Mouse (Mus musculus) MEL (cell line): ENCODE data around the gene Marc2.

Experiments used
- CHD1 ChIP-seq: IDR thresholded peaks from 2 replicates; pipeline ENCODE4 v1.6.1; 2012; ENCODE audit warnings: low read depth, mild to moderate bottlenecking, inconsistent platforms, low read length, improper control_type of control experiment
- CHD2 ChIP-seq: IDR thresholded peaks from 2 replicates; pipeline ENCODE4 v1.6.1; 2011; ENCODE audit warnings: low read length, improper control_type of control experiment
- CTCF ChIP-seq, 3 experiments: IDR thresholded peaks in 2 of 3; conservative IDR thresholded peaks in 1 of 3; 2 replicates each; pipeline ENCODE4 v1.5.1; 2011 to 2012; ENCODE audit warnings: low read length in 3 of 3, low read depth in 2 of 3, mild to moderate bottlenecking in 2 of 3, improper control_type of control experiment in 1 of 3, inconsistent platforms in 1 of 3, mixed read lengths in 1 of 3, moderate library complexity in 1 of 3; ENCODE audit not compliant: control insufficient read depth in 1 of 3, insufficient read depth in 1 of 3, poor library complexity in 1 of 3, severe bottlenecking in 1 of 3
- MAFK ChIP-seq: IDR thresholded peaks from 2 replicates; pipeline ENCODE4 v1.6.1; 2011; ENCODE audit warnings: low read depth, mild to moderate bottlenecking, low read length, improper control_type of control experiment, borderline replicate concordance
- MAX ChIP-seq: IDR thresholded peaks from 2 replicates; pipeline ENCODE4 v1.6.1; 2011; ENCODE audit warnings: low read length, improper control_type of control experiment
- POLR2A ChIP-seq, 2 experiments: IDR thresholded peaks; 2 replicates each; pipeline ENCODE4 v1.6.1; 2011 to 2012; ENCODE audit warnings: low read length in 2 of 2, mild to moderate bottlenecking in 2 of 2, control low read depth in 1 of 2, improper control_type of control experiment in 1 of 2, low read depth in 1 of 2, moderate library complexity in 1 of 2; ENCODE audit not compliant: control insufficient read depth in 1 of 2, insufficient read depth in 1 of 2, poor library complexity in 1 of 2
- POLR2AphosphoS5 ChIP-seq: IDR thresholded peaks from 2 replicates; pipeline ENCODE4 v1.6.1; 2012; ENCODE audit warnings: low read depth, borderline replicate concordance, mild to moderate bottlenecking, inconsistent platforms, low read length, moderate library complexity, mixed read lengths
- SMC3 ChIP-seq: IDR thresholded peaks from 2 replicates; pipeline ENCODE4 v1.6.1; 2011; ENCODE audit warnings: low read depth, low read length, improper control_type of control experiment
- TAL1 ChIP-seq: IDR thresholded peaks from 2 replicates; pipeline ENCODE4 v1.6.1; 2012; ENCODE audit warnings: mild to moderate bottlenecking, inconsistent platforms, low read length, moderate library complexity, mixed read lengths
- USF1 ChIP-seq: IDR thresholded peaks from 2 replicates; pipeline ENCODE4 v1.6.1; 2014; ENCODE audit warnings: low read depth, mild to moderate bottlenecking, inconsistent platforms, low read length, improper control_type of control experiment, moderate library complexity
- USF2 ChIP-seq, 2 experiments: IDR thresholded peaks; 2 replicates each; pipeline ENCODE4 v1.6.1; 2011 to 2012; ENCODE audit warnings: improper control_type of control experiment in 2 of 2, low read length in 2 of 2, borderline replicate concordance in 1 of 2, inconsistent platforms in 1 of 2, low read depth in 1 of 2, mild to moderate bottlenecking in 1 of 2; ENCODE audit not compliant: insufficient read depth in 1 of 2
- ZC3H11A ChIP-seq: IDR thresholded peaks from 2 replicates; pipeline ENCODE4 v1.6.1; 2012; ENCODE audit warnings: low read depth, mild to moderate bottlenecking, inconsistent platforms, low read length, improper control_type of control experiment
- ZNF384 ChIP-seq: IDR thresholded peaks from 2 replicates; pipeline ENCODE4 v1.6.1; 2012; ENCODE audit warnings: low read depth, mild to moderate bottlenecking, inconsistent platforms, low read length, improper control_type of control experiment

DNA sequence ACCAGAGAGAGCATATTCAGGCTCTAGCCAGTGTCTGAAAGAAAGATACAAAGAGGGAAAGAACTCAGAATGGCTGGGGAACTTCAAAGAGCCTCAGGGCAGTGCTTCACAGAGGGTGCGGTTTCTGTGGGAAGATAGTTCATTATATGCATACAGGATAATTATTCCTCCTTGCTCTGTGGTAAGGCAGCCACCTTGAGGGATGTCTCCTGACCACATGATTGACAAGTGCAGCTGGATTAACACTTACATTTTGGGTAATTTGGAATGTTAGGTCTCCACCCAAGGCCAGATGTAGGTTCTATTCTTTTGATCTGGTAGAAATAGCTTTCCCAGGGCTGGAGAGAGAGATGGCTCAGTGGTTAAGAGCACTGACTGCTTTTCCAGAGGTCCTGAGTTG is 39.9 kb upstream of the Marc2 start:
- TF ChIP-seq POLR2AphosphoS5 (no peak), POLR2A (IDR thresholded peaks at IDR 0.05; ENCODE audit: control insufficient read depth in 1 of 2, insufficient read depth in 1 of 2, low read depth in 1 of 2, low read length in 2 of 2, poor library complexity in 1 of 2) (no peak), CTCF (IDR thresholded peaks at IDR 0.05 in 2 of 3, conservative IDR thresholded peaks at IDR 0.05 in 1 of 3; ENCODE audit: control insufficient read depth in 1 of 3, insufficient read depth in 1 of 3, low read depth in 2 of 3, low read length in 3 of 3, poor library complexity in 1 of 3, severe bottlenecking in 1 of 3) (no peak), MAFK (no peak), USF1 (no peak), ZC3H11A (no peak), ZNF384 (no peak), CHD1 (no peak), MAX (no peak), CHD2 (no peak), TAL1 (no peak), USF2 (IDR thresholded peaks at IDR 0.05; ENCODE audit: borderline replicate concordance in 1 of 2, insufficient read depth in 1 of 2, low read depth in 1 of 2, low read length in 2 of 2) (no peak), SMC3 (no peak)
